Mouse (Mus musculus): ENCODE data around the gene Fam92a.
"Not testable (repeated sequence)": the region's sequence is repeated elsewhere in the genome, so short reads cannot be mapped to it uniquely, and the experiment has no call there.

The Fam92a gene

GRCm38 (mm10) chr4:12171318-12172091 is at the start of gene Fam92a:
Gene Fam92a, minus strand, starts transcription at chr4:12172015.
- peak; percentile 58 for DNase-seq (ENCODE audit: low spot score)

DNA sequence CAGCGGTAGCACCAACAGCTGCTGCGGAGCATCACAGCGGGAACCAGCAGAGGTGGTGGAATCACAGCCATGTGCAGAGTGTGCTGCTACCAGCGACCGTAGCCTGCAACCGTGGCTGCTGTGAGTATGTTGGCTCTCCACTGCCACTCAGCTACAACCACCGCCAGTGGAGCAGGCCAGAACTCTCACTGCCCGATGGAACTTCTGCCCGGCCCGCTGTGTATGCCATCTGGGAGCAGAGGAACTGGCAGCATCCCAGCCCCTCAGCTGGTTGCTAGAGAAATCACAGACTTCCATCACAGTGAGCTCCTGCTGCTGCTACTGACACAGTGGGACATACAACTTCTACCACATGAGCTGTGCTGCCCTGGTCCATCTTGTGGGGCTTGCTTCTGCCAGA is 7.2 kb upstream of the Fam92a start:
- DNase-seq (ENCODE audit: low spot score): peak; percentile 75

GRCm38 (mm10) chr4:12170986-12171317 is 863 bp downstream of the Fam92a start:
- DNase-seq (ENCODE audit: low spot score): no peak

- DNase-seq (ENCODE audit: low spot score): no peak
Observed at GRCm38 (mm10) chr4:12147660-12148059, 24.2 kb downstream of the Fam92a start.

DNA sequence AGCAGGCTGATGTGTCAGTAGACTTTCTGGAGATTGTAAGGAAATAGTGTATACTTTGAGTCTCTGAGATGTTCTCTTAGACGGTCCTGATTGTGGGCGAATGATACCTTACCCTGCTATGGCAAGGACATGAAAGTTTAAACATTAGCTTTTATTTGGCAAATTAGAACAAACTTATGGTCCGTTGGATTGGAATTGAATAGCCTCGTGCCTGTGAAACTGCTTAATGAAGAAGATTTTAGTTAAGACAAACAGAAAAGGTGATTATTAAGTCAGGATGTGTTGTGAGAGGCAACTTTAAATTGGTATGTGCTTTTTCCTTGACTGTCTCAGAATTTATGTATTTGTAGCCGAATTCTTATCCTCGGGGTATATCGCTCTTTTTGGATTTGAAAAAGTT is 30.3 kb downstream of the Fam92a start:
- DNase-seq (ENCODE audit: low spot score): not testable (repeated sequence)

DNA sequence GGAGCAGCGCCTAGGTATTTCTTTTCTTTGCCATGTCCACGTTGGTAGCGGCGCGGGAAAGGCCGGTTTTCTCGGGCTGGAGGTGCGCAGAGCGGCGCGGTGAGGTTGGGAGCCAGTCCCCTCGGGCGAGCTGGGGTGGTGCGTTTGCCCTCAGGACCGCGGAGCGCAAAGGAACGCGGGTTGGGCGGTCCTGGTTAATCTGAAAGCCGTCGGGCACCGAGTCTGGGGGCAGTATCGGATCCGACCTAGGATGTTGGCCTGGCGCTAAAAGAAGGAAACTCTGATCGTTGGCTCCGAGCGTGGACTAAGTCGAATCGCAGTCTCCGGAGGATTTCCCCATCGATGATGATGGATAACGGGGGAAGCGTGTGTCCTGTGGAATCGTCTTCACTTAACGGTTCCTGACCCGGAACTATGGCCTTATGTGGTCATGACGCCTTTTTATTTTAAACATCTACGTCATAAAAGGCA is 31.2 kb downstream of the Fam92a start:
- not testable (repeated sequence) for DNase-seq (ENCODE audit: low spot score)

GRCm38 (mm10) chr4:12140141-12140567 is 31.7 kb downstream of the Fam92a start, which contains the start of gene Rbm12b1:
Gene Rbm12b1, plus strand, starts transcription at chr4:12140264.
- peak; percentile 82 for DNase-seq (ENCODE audit: low spot score)
